Mouse (Mus musculus) adrenal gland, postnatal 14 days (tissue): ENCODE data around the gene Serpinb8. TPM values are rescaled to one million over a fixed set of nuclear protein-coding genes. Genes with fewer than 3 reads are reported as not detected.

Experiments
- DNase-seq: peaks from one replicate; pipeline ENCODE4 v3.0.0; 2021; ENCODE audit warnings: mixed read lengths
- total RNA-seq: library from RNA; stranded (reverse); gene quantifications from 2 replicates; pipeline ENCODE4 v1.2.3, GENCODE M21; 2021

Gene Serpinb8
- total RNA-seq, 1 experiment from 2014 or later, result 4.0 TPM

DNA sequence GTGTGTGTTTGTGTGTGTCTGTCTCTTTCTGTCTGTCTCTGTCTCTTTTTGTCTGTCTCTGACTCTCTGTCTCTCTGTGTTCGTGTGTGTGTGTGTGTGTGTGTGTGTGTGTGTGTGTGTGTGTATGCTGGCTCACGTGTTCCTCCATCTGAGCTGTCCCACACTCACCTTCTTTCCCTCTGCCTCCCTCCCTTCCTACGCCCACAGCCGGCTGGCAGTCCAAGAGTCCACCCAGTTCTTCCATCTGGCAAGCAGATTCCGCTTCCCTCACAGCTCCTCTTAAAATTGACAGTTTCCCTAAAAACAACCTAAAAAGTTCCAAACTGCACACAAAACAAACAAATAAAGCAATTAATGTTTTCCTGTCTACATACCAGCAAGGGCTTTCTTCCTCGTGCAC lies 55.3 kb downstream of the Serpinb8 start:
- no peak for DNase-seq

DNA sequence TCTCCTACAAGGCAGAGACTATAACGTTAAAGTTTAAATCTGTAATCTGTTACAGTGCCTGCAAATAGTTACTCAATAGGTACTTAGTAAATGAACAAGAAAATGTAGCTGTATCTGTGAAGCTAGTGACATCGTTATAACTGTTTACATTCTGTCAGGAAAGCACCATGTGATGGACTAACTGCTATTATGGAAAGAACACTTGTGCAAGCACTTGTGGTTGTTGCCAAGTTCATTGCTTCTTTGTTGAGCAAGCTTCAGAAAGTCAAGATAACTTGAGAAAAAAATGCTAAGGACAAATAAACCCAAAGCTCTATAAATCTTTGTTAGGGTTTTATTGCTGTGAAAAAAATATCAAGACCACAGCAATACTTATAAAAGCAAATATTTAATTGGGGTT lies 67.9 kb downstream of the Serpinb8 start:
- DNase-seq, result no peak

Other genes starting within 250 kb of the Serpinb8 start
- not detected in 2 replicates for gene Serpinb11, start 228.8 kb upstream of the Serpinb8 start, total RNA-seq
- gene Serpinb7, start 190.4 kb upstream of the Serpinb8 start, total RNA-seq, result not detected in 2 replicates
- 0.41 and 0.49 TPM in 2 replicates for gene Serpinb2, start 78.6 kb upstream of the Serpinb8 start, total RNA-seq